Mouse (Mus musculus) thymus, postnatal 4 days (tissue): ENCODE measurements around the gene Atp2b1.
"Not testable (repeated sequence)": the region's sequence is repeated elsewhere in the genome, so short reads cannot be mapped to it uniquely, and the experiment has no call there.

Source experiments
- DNase-seq: peaks from one replicate; pipeline ENCODE4 v3.0.0; 2021

Gene Atp2b1

GRCm38 (mm10) chr10:98966407-98967215 is 52.4 kb downstream of the Atp2b1 start:
- DNase-seq = no peak

DNA sequence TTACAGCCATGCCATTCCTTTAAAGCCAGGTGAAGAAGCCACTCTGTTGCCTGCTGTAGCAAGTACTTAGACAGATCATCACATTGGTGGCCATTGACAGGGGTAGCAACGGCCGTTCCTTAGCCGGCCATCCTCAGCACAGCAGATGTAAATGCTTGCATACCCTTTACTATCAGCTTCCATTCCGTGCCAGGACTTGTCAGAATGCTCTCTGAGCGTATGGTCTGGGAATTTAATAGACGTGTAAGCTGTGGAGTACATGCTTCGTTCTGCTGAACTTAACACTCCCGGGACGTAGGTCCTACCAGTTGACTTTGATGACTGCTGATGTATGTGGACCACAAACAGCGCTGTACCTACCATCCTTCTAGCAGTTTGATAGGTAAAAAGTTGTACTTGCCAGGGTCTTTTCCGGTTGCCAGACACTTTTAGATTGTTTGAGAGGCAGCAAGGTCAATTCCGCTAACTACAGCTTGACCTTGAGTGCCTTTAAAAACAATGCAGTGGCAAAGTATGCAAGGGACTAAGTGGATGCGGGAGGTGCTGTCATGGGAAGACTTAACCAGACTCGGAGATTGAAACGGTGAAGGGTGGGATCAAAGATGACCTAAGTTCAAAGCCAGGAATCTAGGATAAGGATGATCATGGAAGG is 53.2 kb downstream of the Atp2b1 start:
- no peak for DNase-seq

- DNase-seq = no peak
Observed at GRCm38 (mm10) chr10:98970917-98971316, 56.7 kb downstream of the Atp2b1 start.

DNA sequence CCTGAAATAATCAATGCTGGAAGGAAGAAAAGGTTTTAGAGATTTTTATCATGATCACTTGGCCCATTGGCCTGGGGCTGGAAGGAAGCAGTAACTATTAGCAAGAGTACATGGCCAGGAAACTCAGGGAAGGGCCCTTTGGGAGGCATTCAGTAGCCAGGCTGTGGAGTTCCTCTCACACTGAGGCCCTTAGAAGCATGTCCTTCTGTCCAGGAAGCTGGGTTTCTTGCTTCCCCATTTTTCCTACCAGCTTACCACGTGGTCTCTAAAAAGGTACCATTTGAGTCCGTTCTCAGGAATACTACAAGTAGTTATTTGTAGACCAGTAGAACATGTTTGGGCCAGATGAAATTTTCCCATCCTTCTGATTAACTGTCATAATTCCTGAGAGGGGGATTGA is 58.2 kb downstream of the Atp2b1 start:
- DNase-seq = no peak

- DNase-seq = no peak
Observed at GRCm38 (mm10) chr10:98972912-98973605, 58.9 kb downstream of the Atp2b1 start.

DNA sequence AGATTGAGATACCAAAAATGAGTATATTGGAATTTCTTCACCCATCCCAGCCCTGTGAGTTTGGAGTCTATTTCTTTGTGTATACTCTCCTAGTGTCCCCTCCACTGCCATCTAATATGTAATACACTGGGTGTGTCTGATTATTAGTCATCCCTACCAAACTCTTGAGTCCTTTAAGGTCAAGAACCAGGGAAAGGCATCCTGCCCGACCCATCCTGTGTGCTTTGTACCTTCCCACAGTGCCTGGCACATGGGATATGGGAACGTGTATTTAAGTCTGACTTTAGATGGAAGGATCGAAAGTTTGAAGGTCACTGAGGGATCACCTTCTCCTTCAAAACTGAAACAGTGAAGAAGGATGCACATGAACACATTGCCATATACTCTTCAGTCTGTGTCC is 60.4 kb downstream of the Atp2b1 start:
- DNase-seq = no peak

DNA sequence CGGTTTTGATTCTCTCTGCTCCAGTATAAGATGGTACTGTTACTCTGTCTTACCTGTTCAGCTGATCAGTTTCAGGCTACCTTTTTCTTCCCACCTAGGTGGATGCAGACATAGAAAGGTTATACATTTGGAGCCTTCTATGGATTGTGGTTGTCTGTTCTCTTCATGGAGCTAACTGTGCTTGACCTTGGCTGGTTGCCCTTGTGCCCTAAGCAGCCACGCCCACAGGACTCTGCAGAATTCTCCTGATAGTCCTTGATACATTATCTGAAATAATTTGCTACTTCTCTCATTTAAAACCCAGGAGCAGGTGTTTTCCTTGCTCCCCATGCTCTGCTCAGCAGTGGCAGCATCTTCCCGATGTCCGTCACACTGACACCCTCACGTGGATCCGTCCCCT is 61.4 kb downstream of the Atp2b1 start:
- DNase-seq = no peak

- no peak for DNase-seq
Observed at GRCm38 (mm10) chr10:98976877-98977494, 62.8 kb downstream of the Atp2b1 start.

- DNase-seq = no peak
Observed at GRCm38 (mm10) chr10:98978766-98979165, 64.6 kb downstream of the Atp2b1 start.

GRCm38 (mm10) chr10:98979296-98979695 is 65.1 kb downstream of the Atp2b1 start:
- no peak for DNase-seq

- DNase-seq = no peak
Observed at GRCm38 (mm10) chr10:98979951-98980350, 65.7 kb downstream of the Atp2b1 start.

DNA sequence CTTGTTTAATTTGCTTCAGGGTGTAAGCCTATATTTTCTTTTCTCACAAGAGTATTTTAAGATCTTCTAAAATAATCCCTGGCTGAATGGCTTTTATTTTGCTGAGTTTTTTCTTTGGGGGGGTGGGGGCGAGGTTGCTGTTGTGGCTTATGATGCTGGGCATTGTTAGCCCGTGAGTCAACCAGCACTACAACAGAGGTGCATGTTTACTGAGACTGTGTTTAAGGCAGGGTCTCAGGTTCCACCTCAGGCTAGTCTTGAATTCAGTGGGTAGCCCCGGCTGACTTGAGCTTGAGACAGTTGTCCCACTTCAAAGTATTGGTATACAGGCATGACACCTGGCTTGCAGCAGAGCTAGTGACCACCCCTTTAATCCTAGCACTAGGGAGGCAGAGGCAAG is 77.8 kb downstream of the Atp2b1 start:
- DNase-seq = no peak

- no peak for DNase-seq
Observed at GRCm38 (mm10) chr10:98993186-98993585, 79.0 kb downstream of the Atp2b1 start.

DNA sequence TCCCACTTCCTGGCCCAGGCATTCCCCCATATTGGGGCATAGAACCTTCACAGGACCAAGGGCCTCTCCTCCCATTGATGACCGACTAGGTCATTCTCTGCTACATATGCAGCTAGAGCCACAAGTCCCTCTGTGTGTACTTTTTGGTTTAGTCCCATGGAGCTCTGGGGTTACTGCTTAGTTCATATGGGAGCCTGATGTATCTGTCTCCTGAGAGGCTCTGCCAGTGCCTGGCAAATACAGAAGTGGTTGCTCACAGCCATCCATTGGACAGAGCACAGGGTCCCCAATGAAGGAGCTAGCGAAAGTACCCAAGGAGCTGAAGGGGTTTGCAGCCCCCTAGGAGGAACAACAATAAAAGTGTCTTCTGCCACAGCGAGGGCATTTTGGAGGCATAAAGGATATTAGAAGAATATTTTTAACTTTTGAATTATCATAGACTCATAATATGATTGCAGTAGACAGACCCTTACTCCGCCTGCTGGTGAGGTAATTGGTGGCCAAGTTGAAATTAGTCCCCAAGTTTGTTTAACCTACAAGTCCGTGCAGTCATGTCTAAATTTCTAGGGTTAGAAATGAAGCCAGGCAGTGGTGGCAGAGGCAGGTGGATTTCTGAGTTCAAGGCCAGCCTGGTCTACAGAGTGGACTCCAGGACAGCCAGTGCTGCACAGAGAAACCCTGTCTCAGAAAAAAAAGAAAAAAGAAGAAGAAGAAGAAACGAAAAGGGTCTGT is 81.0 kb downstream of the Atp2b1 start:
- DNase-seq = not testable (repeated sequence)

DNA sequence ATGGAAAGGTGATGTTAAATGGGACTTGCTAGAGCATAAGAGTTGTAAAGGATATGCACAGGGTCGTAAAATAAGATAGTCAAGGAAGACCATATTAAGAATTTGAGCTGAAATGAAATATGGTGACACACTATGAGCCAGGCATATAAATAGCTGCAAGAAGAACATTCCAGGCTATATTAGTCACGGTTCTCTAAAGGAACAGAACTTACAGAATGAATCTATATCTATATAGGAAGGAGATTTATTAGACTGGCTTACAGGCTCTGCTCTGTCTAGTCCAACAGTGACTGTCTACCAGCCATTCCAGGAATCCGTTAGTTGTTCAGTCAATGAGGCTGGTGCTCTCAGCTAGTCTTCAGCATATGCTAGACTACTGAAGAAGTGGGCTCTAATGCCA is 90.7 kb downstream of the Atp2b1 start:
- no peak for DNase-seq

- no peak for DNase-seq
Observed at GRCm38 (mm10) chr10:99011084-99011483, 96.9 kb downstream of the Atp2b1 start.

- no peak for DNase-seq
Observed at GRCm38 (mm10) chr10:99012086-99012485, 97.9 kb downstream of the Atp2b1 start.

DNA sequence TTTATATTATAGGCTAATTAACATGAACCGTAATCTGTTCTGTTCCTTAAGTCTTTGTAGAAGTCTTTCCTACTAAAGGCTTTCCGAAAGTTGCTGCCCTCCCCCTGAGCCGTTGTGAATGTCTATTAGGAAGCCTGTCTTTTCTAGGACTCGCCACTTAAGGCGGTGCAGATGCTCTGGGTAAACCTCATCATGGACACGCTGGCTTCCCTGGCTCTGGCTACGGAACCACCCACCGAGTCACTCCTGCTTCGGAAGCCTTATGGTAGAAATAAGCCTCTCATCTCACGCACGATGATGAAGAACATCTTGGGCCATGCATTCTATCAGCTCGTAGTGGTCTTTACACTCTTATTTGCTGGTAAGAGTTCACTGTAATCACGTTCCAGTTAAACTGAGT is 100.5 kb downstream of the Atp2b1 start:
- no peak for DNase-seq

DNA sequence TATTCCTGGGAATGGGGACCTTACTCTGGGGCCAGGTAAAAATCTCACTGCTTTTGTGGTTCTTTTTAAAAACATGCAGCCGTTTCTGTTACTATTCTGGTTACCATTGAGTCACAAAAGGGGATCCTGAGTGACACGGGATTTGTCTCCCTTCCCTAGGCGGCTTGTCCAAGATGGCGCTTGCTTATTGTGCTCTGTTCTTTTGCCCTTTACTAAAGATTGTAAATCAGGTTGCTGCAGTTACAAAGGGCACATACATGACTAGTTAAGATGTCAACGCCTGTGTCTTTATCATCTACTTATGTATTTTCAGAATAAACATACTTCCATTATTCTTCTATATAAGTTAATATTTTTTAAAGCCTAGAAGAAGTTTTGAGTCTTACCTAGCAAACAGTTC is 102.8 kb downstream of the Atp2b1 start:
- no peak for DNase-seq

DNA sequence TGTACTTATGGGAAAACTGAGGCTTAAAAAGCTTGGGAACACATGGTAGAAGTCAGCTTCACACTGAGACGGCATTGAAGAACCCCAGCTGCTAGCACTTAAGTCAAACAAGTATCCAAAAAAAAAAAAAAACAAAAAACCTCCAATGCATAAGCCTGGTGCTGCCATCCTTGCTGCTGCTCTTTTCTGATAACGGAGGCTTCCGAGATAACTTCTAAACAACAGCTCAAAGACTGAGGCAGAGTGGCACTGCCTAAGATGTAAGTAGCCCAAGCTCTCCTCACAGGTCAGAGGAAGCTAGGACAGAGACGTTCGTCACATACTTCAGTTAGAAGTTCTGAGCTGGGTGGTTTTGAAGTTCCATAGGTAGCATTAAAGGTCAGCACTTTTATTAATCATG is 113.3 kb downstream of the Atp2b1 start:
- DNase-seq = no peak

GRCm38 (mm10) chr10:99029844-99030243 is 115.6 kb downstream of the Atp2b1 start:
- no peak for DNase-seq
